Mouse (Mus musculus) embryonic facial prominence, embryonic 14.5 days (tissue): ENCODE measurements around the gene Clmn. TPM values are rescaled to one million over a fixed set of nuclear protein-coding genes. Genes with fewer than 3 reads are reported as not detected.

ENCODE experiments used
- ATAC-seq: fragments of 200-750 bp; cut with Nextera tagmentation; 2 replicates; pipeline ENCODE4 v1.8.0; 2017; ENCODE audit warnings: low read depth, moderate number of reproducible peaks, moderate TSS enrichment
- DNase-seq: peaks from one replicate; pipeline ENCODE4 v3.0.0-alpha.2; 2015; ENCODE audit warnings: low spot score
- H3K27ac ChIP-seq: fragments of 300-500 bp; sonication (generic); replicated peaks from 2 replicates; pipeline ENCODE4 v1.5.1; 2014; ENCODE audit warnings: low read depth, mild to moderate bottlenecking, low read length, moderate library complexity
- H3K27me3 ChIP-seq: fragments of 300-500 bp; sonication (generic); replicated peaks from 2 replicates; pipeline ENCODE4 v1.6.1; 2014; ENCODE audit warnings: low read length; ENCODE audit not compliant: control insufficient read depth, insufficient read depth
- H3K36me3 ChIP-seq: fragments of 300-500 bp; sonication (generic); 2 replicates; pipeline ENCODE4 v1.6.1; 2014; ENCODE audit warnings: low read length, mixed read lengths; ENCODE audit not compliant: control insufficient read depth, insufficient read depth
- H3K4me1 ChIP-seq: fragments of 300-500 bp; sonication (generic); 2 replicates; pipeline ENCODE4 v1.6.1; 2014; ENCODE audit warnings: antibody characterized with exemption, low read length; ENCODE audit not compliant: control insufficient read depth, insufficient read depth
- H3K4me2 ChIP-seq: fragments of 300-500 bp; sonication (generic); 2 replicates; pipeline ENCODE4 v1.6.1; 2014; ENCODE audit warnings: low read depth, mild to moderate bottlenecking, low read length, moderate library complexity, mixed read lengths
- H3K4me3 ChIP-seq: fragments of 300-500 bp; sonication (generic); 2 replicates; pipeline ENCODE4 v1.5.1; 2014; ENCODE audit warnings: low read depth, mild to moderate bottlenecking, low read length
- H3K9ac ChIP-seq: fragments of 300-500 bp; sonication (generic); 2 replicates; pipeline ENCODE4 v1.6.1; 2014; ENCODE audit warnings: low read depth, mild to moderate bottlenecking, low read length, moderate library complexity, mixed read lengths
- H3K9me3 ChIP-seq: fragments of 300-500 bp; sonication (generic); 2 replicates; pipeline ENCODE4 v1.6.1; 2016; ENCODE audit warnings: low read length; ENCODE audit not compliant: control insufficient read depth
- WGBS: fragments of 180-500 bp; shearing (Covaris S2); extraction: QIAGEN DNeasy Blood & Tissue Kit; methylation state at CpG from one replicate; pipeline ENCODE4 v1.1.7; 2014; 5-methylcytosine and 5-hydroxymethylcytosine counted together
- polyA plus RNA-seq: library from polyadenylated mRNA; unstranded; fragments of >200 nt; fragmentation: Nextera tagmentation; extraction: Ambion mirVana; gene quantifications from 2 replicates; pipeline ENCODE4 v1.2.1, GENCODE M21; 2014

Clmn gene
- polyA plus RNA-seq, 1 experiment from 2014 or later = 3.2 TPM

GRCm38 (mm10) chr12:104761411-104761810 is 103.5 kb downstream of the Clmn start:
- Histone ChIP-seq H3K4me1 (no peaks in the 10 kb centered on the region), H3K4me3 (no peak overlapping the region), H3K9me3 (no peaks in the 10 kb centered on the region), H3K9ac (no peak overlapping the region), H3K27me3 (no peaks in the 10 kb centered on the region), H3K4me2 (no peak overlapping the region), H3K36me3 (no peaks in the 10 kb centered on the region), H3K27ac (no peak overlapping the region)
- DNase-seq = no peak
- no peak for ATAC-seq
- 76% methylated on average over 8 of the region's 8 CpGs for WGBS

DNA sequence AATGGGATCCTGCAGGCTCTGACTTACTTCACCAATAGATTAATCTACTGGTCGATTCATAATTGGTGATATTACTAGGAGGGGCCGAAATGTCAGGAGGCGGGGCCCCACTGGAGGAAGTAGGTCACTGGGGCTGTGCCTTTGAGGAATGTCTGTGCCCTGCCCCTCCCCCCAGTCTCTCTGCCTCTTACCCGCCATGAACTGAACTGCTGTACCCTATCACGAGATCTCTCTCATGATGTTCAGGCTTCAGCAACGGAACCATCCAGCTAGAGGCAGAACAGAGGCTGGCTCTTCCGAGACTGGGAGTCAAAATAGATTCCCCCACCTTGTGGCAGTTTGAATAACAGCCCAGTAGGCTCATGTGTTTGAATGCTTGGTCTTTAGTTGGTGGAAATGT is 106.8 kb downstream of the Clmn start:
- no peaks in the 10 kb centered on the region for H3K36me3 ChIP-seq
- DNase-seq = no peak
- no peaks in the 10 kb centered on the region for H3K4me1 ChIP-seq
- no peak for ATAC-seq
- no peaks in the 10 kb centered on the region for H3K9me3 ChIP-seq
- H3K4me3 ChIP-seq = no peak overlapping the region
- H3K27me3 ChIP-seq = no peaks in the 10 kb centered on the region
- H3K4me2 ChIP-seq = no peak overlapping the region
- H3K27ac ChIP-seq = no peak overlapping the region
- 86% methylated on average over 7 of the region's 7 CpGs for WGBS
- H3K9ac ChIP-seq = no peak overlapping the region

DNA sequence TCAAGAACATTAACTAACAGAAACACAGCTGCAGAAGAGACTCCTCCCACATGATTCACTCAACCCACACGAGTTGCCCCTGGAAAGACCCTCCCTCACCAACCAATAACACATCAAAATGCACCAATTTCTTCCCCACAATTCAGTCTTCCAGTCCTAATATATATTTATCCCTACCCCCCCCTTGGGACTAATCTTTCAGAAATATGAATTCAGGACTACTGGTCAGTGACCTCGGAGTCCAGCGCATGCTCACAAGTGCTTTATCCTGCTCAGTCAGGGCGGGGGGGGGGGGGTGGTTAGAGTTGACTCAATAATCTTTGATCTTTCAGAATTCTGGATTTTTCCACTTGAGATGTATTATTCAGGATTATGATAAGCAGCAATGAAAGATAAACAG is 111.2 kb downstream of the Clmn start:
- Histone ChIP-seq H3K36me3 (no peaks in the 10 kb centered on the region), H3K9ac (no peak overlapping the region), H3K27ac (no peak overlapping the region), H3K27me3 (no peaks in the 10 kb centered on the region), H3K4me2 (no peak overlapping the region), H3K4me3 (no peak overlapping the region), H3K4me1 (peaks cover 21% of the 10 kb centered on the region), H3K9me3 (no peaks in the 10 kb centered on the region)
- WGBS = 65% methylated on average over 4 of the region's 4 CpGs
- ATAC-seq (no peak), DNase-seq (no peak)

- no peaks in the 10 kb centered on the region for H3K36me3 ChIP-seq
- no peaks in the 10 kb centered on the region for H3K27me3 ChIP-seq
- H3K4me3 ChIP-seq = peak within 1 kb of the TSS; percentile 90
- H3K27ac ChIP-seq = peak within 1 kb of the TSS; percentile 89
- H3K4me2 ChIP-seq = peak within 1 kb of the TSS; percentile 71
- under 1% methylated on average over 30 of the region's 94 CpGs for WGBS
- H3K9me3 ChIP-seq = no peaks in the 10 kb centered on the region
- peaks cover 27% of the 10 kb centered on the region for H3K4me1 ChIP-seq
- H3K9ac ChIP-seq = peak within 1 kb of the TSS; percentile 97
- DNase-seq (peak; percentile 97), ATAC-seq (peak; percentile 95)
Observed at GRCm38 (mm10) chr12:104751814-104752765, 112.8 kb downstream of the Clmn start, which contains the start of gene Dicer1. Gene Dicer1, minus strand, starts transcription at chr12:104751952.

GRCm38 (mm10) chr12:104751331-104751813 is 113.5 kb downstream of the Clmn start:
- H3K4me2 ChIP-seq = peak overlapping the region; percentile 71
- no peaks in the 10 kb centered on the region for H3K36me3 ChIP-seq
- no peaks in the 10 kb centered on the region for H3K27me3 ChIP-seq
- H3K4me3 ChIP-seq = peak overlapping the region; percentile 90
- H3K9me3 ChIP-seq = no peaks in the 10 kb centered on the region
- DNase-seq (no peak), ATAC-seq (no peak; the same call in none of the 2 replicates)
- H3K27ac ChIP-seq = peak overlapping the region; percentile 89
- H3K9ac ChIP-seq = peak overlapping the region; percentile 97
- 0% methylated on average over 2 of the region's 52 CpGs for WGBS
- H3K4me1 ChIP-seq = peaks cover 27% of the 10 kb centered on the region

DNA sequence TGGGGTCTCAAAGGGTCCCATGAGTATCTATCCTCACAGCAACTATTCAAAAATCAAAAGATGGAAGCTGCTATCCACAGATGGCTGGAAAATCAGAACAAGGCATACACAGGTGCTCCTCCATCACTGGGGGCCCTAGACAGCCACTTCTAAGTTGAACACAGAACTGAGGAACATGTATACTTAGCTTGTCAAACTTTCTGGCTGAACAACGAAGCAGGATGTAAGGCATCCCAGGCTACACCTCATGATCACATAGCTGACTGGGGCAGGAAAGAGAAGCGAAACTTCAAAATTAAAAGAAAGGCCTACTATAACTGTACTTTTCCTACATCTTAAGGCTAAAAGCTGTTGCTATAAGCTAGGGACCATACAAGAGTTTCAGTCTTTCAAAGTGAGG is 115.9 kb downstream of the Clmn start:
- ATAC-seq = no peak
- peaks cover 27% of the 10 kb centered on the region for H3K4me1 ChIP-seq
- no peaks in the 10 kb centered on the region for H3K9me3 ChIP-seq
- WGBS = 75% methylated on average over 2 of the region's 2 CpGs
- DNase-seq = no peak
- peaks cover 6% of the 10 kb centered on the region; the same call in 1 of the 2 replicates for H3K36me3 ChIP-seq
- no peak overlapping the region for H3K4me3 ChIP-seq
- H3K27ac ChIP-seq = no peak overlapping the region
- H3K4me2 ChIP-seq = no peak overlapping the region
- H3K27me3 ChIP-seq = no peaks in the 10 kb centered on the region
- H3K9ac ChIP-seq = 0 out of 2 replicates have a peak overlapping the region, but pooled peaks have one; percentile 8

DNA sequence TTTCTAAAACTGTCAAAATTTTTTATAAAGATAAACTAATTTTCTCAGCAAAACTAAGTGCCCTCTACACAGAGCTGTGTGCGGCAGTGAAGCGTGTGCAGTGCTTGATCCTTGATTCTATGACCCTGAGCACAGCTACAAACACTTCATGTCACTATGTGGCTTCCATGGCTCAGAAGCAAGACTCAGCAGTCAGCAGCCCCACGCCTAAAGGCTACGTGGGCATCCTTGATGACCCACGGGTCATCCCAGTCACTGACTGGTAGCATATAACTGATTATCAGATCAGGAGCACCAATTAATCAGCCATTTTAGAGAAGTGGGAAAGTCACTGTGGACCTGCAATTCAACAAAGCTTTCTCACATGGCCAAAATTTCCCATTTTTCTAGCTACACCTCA is 117.6 kb downstream of the Clmn start:
- WGBS = 94% methylated on average over 5 of the region's 5 CpGs
- Histone ChIP-seq H3K27me3 (no peaks in the 10 kb centered on the region), H3K4me2 (no peak overlapping the region), H3K9me3 (no peaks in the 10 kb centered on the region), H3K4me1 (peaks cover 25% of the 10 kb centered on the region), H3K4me3 (no peak overlapping the region), H3K36me3 (peaks cover 6% of the 10 kb centered on the region; the same call in 1 of the 2 replicates), H3K27ac (no peak overlapping the region), H3K9ac (no peak overlapping the region)
- DNase-seq = no peak
- ATAC-seq = no peak

- Histone ChIP-seq H3K4me2 (no peak overlapping the region), H3K9me3 (no peaks in the 10 kb centered on the region), H3K4me3 (no peak overlapping the region), H3K9ac (no peak overlapping the region), H3K36me3 (peaks cover 6% of the 10 kb centered on the region; the same call in 1 of the 2 replicates), H3K4me1 (peaks cover 31% of the 10 kb centered on the region), H3K27me3 (no peaks in the 10 kb centered on the region), H3K27ac (no peak overlapping the region)
- DNase-seq (no peak), ATAC-seq (no peak)
- 97% methylated on average over 2 of the region's 2 CpGs for WGBS
Observed at GRCm38 (mm10) chr12:104746601-104747000, 118.3 kb downstream of the Clmn start.
